Mouse (Mus musculus): ENCODE results near the gene Bdp1. TPM values are rescaled to one million over a fixed set of nuclear protein-coding genes. Genes with fewer than 3 reads are reported as not detected.
"Not testable (repeated sequence)": the region's sequence is repeated elsewhere in the genome, so short reads cannot be mapped to it uniquely, and the experiment has no call there.

Bdp1 gene
- total and polyA plus RNA-seq, 3 experiments = 19.7 to 73.2 (median 27.2) TPM

GRCm38 (mm10) chr13:100063936-100064335 lies 39.9 kb downstream of the Bdp1 start:
- Histone ChIP-seq H3K36me3 (ENCODE audit: control insufficient read depth in 1 of 2, insufficient read depth in 2 of 2, low read length in 2 of 2) (peaks cover 9 to 59% of the 10 kb centered on the region in 2 experiments), H3K4me1 (ENCODE audit: control insufficient read depth in 1 of 2, insufficient read depth in 2 of 2, low read length in 2 of 2) (peaks cover 0 to 10% of the 10 kb centered on the region in 2 experiments; a peak in 3 of 4 replicates), H3K27ac (ENCODE audit: control insufficient read depth, low read depth, low read length) (no peak overlapping the region), H3K27me3 (ENCODE audit: control insufficient read depth in 1 of 2, insufficient read depth in 2 of 2, low read length in 2 of 2) (no peaks in the 10 kb centered on the region), H3K9ac (ENCODE audit: control insufficient read depth, low read depth, low read length, poor library complexity, severe bottlenecking) (no peak overlapping the region), H3K4me3 (ENCODE audit: control insufficient read depth in 1 of 2, insufficient read depth in 1 of 2, low read depth in 2 of 2, low read length in 2 of 2) (no peak overlapping the region), H3K9me3 (replicated peaks; ENCODE audit: insufficient read depth, low read length) (no peaks in the 10 kb centered on the region), H3K79me2 (ENCODE audit: control insufficient read depth, insufficient read depth, low read length, poor library complexity) (no peaks in the 10 kb centered on the region)
- no peak for TF ChIP-seq ZNF384 (IDR thresholded peaks at IDR 0.05; ENCODE audit: low read depth, low read length)
- TF ChIP-seq ZKSCAN1 (IDR thresholded peaks at IDR 0.05; ENCODE audit: low read depth, low read length) = no peak
- no peak for TF ChIP-seq RCOR1 (IDR thresholded peaks at IDR 0.05; ENCODE audit: low read depth, low read length)
- TF ChIP-seq MEF2A (IDR thresholded peaks at IDR 0.05; ENCODE audit: extremely low read depth, insufficient replicate concordance, low read depth, low read length, poor library complexity, severe bottlenecking) = no peak
- TF ChIP-seq SIN3A (IDR thresholded peaks at IDR 0.05; ENCODE audit: low read length) = no peak
- TF ChIP-seq USF2 (IDR thresholded peaks at IDR 0.05; ENCODE audit: borderline replicate concordance in 1 of 2, insufficient read depth in 1 of 2, low read depth in 1 of 2, low read length in 2 of 2) = no peak
- TF ChIP-seq MYC (IDR thresholded peaks at IDR 0.05; ENCODE audit: low read depth, low read length) = no peak
- no peak for TF ChIP-seq MAFK (IDR thresholded peaks at IDR 0.05; ENCODE audit: borderline replicate concordance, low read depth, low read length)
- TF ChIP-seq GABPA (IDR thresholded peaks at IDR 0.05; ENCODE audit: low read depth, low read length) = no peak
- TF ChIP-seq E2F4 (IDR thresholded peaks at IDR 0.05; ENCODE audit: borderline replicate concordance, low read depth, low read length) = no peak
- TF ChIP-seq TAL1 (IDR thresholded peaks at IDR 0.05; ENCODE audit: low read length) = no peak
- TF ChIP-seq NELFE (IDR thresholded peaks at IDR 0.05; ENCODE audit: low read depth, low read length) = no peak
- TF ChIP-seq ETS1 (IDR thresholded peaks at IDR 0.05; ENCODE audit: low read depth, low read length) = no peak
- DNase-seq (ENCODE audit: low read depth, low spot score) = no peak

- H3K9ac ChIP-seq (ENCODE audit: control insufficient read depth, low read depth, low read length, poor library complexity, severe bottlenecking); DNase-seq (ENCODE audit: low read depth, low spot score); H3K27ac ChIP-seq (ENCODE audit: control insufficient read depth, low read depth, low read length); H3K27me3 ChIP-seq (ENCODE audit: control insufficient read depth in 1 of 2, insufficient read depth in 2 of 2, low read length in 2 of 2); H3K4me1 ChIP-seq (ENCODE audit: control insufficient read depth in 1 of 2, insufficient read depth in 2 of 2, low read length in 2 of 2); H3K79me2 ChIP-seq (ENCODE audit: control insufficient read depth, insufficient read depth, low read length, poor library complexity); H3K9me3 ChIP-seq (replicated peaks; ENCODE audit: insufficient read depth, low read length); H3K4me3 ChIP-seq (ENCODE audit: control insufficient read depth in 1 of 2, insufficient read depth in 1 of 2, low read depth in 2 of 2, low read length in 2 of 2): not testable (repeated sequence)
- peaks cover 0 to 41% of the 10 kb centered on the region in 2 experiments; a peak in 2 of 4 replicates for H3K36me3 ChIP-seq (ENCODE audit: control insufficient read depth in 1 of 2, insufficient read depth in 2 of 2, low read length in 2 of 2)
These were observed 46.1 kb downstream of the Bdp1 start for GRCm38 (mm10) chr13:100057738-100058137.

- no peak for DNase-seq (ENCODE audit: low read depth, low spot score)
- Histone ChIP-seq H3K27ac (ENCODE audit: control insufficient read depth, low read depth, low read length) (no peak overlapping the region), H3K4me1 (ENCODE audit: control insufficient read depth in 1 of 2, insufficient read depth in 2 of 2, low read length in 2 of 2) (no peaks in the 10 kb centered on the region), H3K9ac (ENCODE audit: control insufficient read depth, low read depth, low read length, poor library complexity, severe bottlenecking) (no peak overlapping the region), H3K4me3 (ENCODE audit: control insufficient read depth in 1 of 2, insufficient read depth in 1 of 2, low read depth in 2 of 2, low read length in 2 of 2) (no peak overlapping the region), H3K36me3 (ENCODE audit: control insufficient read depth in 1 of 2, insufficient read depth in 2 of 2, low read length in 2 of 2) (peaks cover 0 to 43% of the 10 kb centered on the region in 2 experiments; a peak in 2 of 4 replicates), H3K27me3 (ENCODE audit: control insufficient read depth in 1 of 2, insufficient read depth in 2 of 2, low read length in 2 of 2) (no peaks in the 10 kb centered on the region), H3K79me2 (ENCODE audit: control insufficient read depth, insufficient read depth, low read length, poor library complexity) (no peaks in the 10 kb centered on the region), H3K9me3 (replicated peaks; ENCODE audit: insufficient read depth, low read length) (no peaks in the 10 kb centered on the region)
- TF ChIP-seq MAFK (IDR thresholded peaks at IDR 0.05; ENCODE audit: borderline replicate concordance, low read depth, low read length) = no peak
- TF ChIP-seq MXI1 (IDR thresholded peaks at IDR 0.05; ENCODE audit: low read depth, low read length) = no peak
- TF ChIP-seq BHLHE40 (IDR thresholded peaks at IDR 0.05; ENCODE audit: borderline replicate concordance, low read depth, low read length) = no peak
- TF ChIP-seq POLR2AphosphoS2 (IDR thresholded peaks at IDR 0.05; ENCODE audit: low read length) = no peak
- no peak for TF ChIP-seq E2F4 (IDR thresholded peaks at IDR 0.05; ENCODE audit: borderline replicate concordance, low read depth, low read length)
- TF ChIP-seq TBP (IDR thresholded peaks at IDR 0.05; ENCODE audit: low read depth, low read length) = no peak
- no peak for TF ChIP-seq TCF12 (IDR thresholded peaks at IDR 0.05; ENCODE audit: low read depth, low read length)
- no peak for TF ChIP-seq SMC3 (IDR thresholded peaks at IDR 0.05; ENCODE audit: low read depth, low read length)
- no peak for TF ChIP-seq MYB (IDR thresholded peaks at IDR 0.05; ENCODE audit: low read depth, low read length)
- no peak for TF ChIP-seq HCFC1 (IDR thresholded peaks at IDR 0.05; ENCODE audit: low read depth, low read length)
- TF ChIP-seq POLR2AphosphoS5 (IDR thresholded peaks at IDR 0.05; ENCODE audit: borderline replicate concordance, low read depth, low read length) = no peak
- no peak for TF ChIP-seq RCOR1 (IDR thresholded peaks at IDR 0.05; ENCODE audit: low read depth, low read length)
- TF ChIP-seq ELF1 (IDR thresholded peaks at IDR 0.05; ENCODE audit: low read depth, low read length) = no peak
- no peak for TF ChIP-seq MAZ (IDR thresholded peaks at IDR 0.05; ENCODE audit: low read depth, low read length)
- no peak for TF ChIP-seq EP300 (IDR thresholded peaks at IDR 0.05; ENCODE audit: low read depth in 1 of 2, low read length in 2 of 2)
- no peak for TF ChIP-seq RAD21 (IDR thresholded peaks at IDR 0.05; ENCODE audit: low read depth, low read length)
- TF ChIP-seq SIN3A (IDR thresholded peaks at IDR 0.05; ENCODE audit: low read length) = no peak
These were observed 77.9 kb downstream of the Bdp1 start for GRCm38 (mm10) chr13:100026013-100026412.
